ENCODE assay signal across 28 mouse cellular contexts in genomic region chr8:95606509-95606908, GRCm38 (mm10). TPM values are rescaled to one million over a fixed set of nuclear protein-coding genes. Genes with fewer than 3 reads are reported as not detected.
DNase-seq lines count a peak whose midpoint lies in the region; ATAC-seq and TF ChIP-seq lines count a peak whose summit lies in the region.
"Not testable (repeated sequence)": the region's sequence is repeated elsewhere in the genome, so short reads cannot be mapped to it uniquely, and the experiment has no call there.
"Had no signal": no experiment of that assay in that cellular context is flagged by ENCODE, and none has a peak within 500 bp of the region (broad histone marks: within the 10 kb centered on the region; RNA-seq: fewer than 3 reads in every experiment).

No protein-coding gene starts in this region.

- not testable (repeated sequence) for ATAC-seq in forebrain, postnatal 0 days; heart, embryonic 12.5 days (ENCODE audit: insufficient number of reproducible peaks, low FRiP score); heart, postnatal 0 days (ENCODE audit: insufficient read depth, low read depth); midbrain, embryonic 14.5 days (ENCODE audit: low FRiP score, low TSS enrichment)

- not testable (repeated sequence) for H3K27me3 ChIP-seq in forebrain, postnatal 0 days (ENCODE audit: insufficient read depth, low read length); heart, embryonic 12.5 days (replicated peaks); heart, postnatal 0 days (ENCODE audit: control insufficient read depth, insufficient read depth, low read length); midbrain, embryonic 14.5 days (ENCODE audit: control insufficient read depth, insufficient read depth, low read length); small intestine, adult 2 months (ENCODE audit: control insufficient read depth, insufficient read depth, low read length)

- TF ChIP-seq CTCF in forebrain, postnatal 0 days (IDR thresholded peaks at IDR 0.05; ENCODE audit: low read depth) = peak; percentile 21; the same call in 1 of the 2 replicates
- TF ChIP-seq CTCF in heart, postnatal 0 days (IDR thresholded peaks at IDR 0.05; ENCODE audit: low read depth) = peak; percentile 36
- TF ChIP-seq CTCF in layer of hippocampus, adult 2 months (conservative IDR thresholded peaks at IDR 0.05) = peak; percentile 75
- TF ChIP-seq CTCF in small intestine, adult 2 months (IDR thresholded peaks at IDR 0.05; ENCODE audit: extremely low read depth, insufficient read length, insufficient replicate concordance, low read depth, low read length) = peak; percentile 29; the same call in 1 of the 2 replicates

- not testable (repeated sequence) for H3K4me3 ChIP-seq in ES-E14 (ENCODE audit: insufficient read depth in 1 of 2, low read depth in 1 of 2, low read length in 2 of 2, poor library complexity in 1 of 2, severe bottlenecking in 1 of 2); forebrain, postnatal 0 days (ENCODE audit: low read depth, low read length); heart, embryonic 12.5 days; heart, postnatal 0 days (ENCODE audit: low read depth, low read length); layer of hippocampus, adult 2 months; midbrain, embryonic 14.5 days (replicated peaks; ENCODE audit: low read depth, low read length); small intestine, adult 2 months (ENCODE audit: low read depth, low read length)

- H3K27ac ChIP-seq in ES-E14 (ENCODE audit: insufficient read depth, low read depth, low read length, poor library complexity, severe bottlenecking); forebrain, postnatal 0 days (ENCODE audit: low read depth, low read length); midbrain, embryonic 14.5 days (replicated peaks; ENCODE audit: low read depth, low read length); small intestine, adult 2 months (ENCODE audit: insufficient read depth, low read depth, low read length): not testable (repeated sequence)
- H3K27ac ChIP-seq in heart, embryonic 12.5 days (ENCODE audit: poor library complexity, severe bottlenecking) = peak overlapping the region; percentile 61; the same call in 1 of the 2 replicates
- peak overlapping the region; percentile 14; the same call in 1 of the 2 replicates for H3K27ac ChIP-seq in heart, postnatal 0 days (ENCODE audit: low read depth)
- peak overlapping the region; percentile 81 for H3K27ac ChIP-seq in layer of hippocampus, adult 2 months

- not testable (repeated sequence) for H3K4me1 ChIP-seq in ES-E14 (ENCODE audit: control insufficient read depth in 2 of 2, insufficient read depth in 2 of 2, low read length in 2 of 2, poor library complexity in 1 of 2); forebrain, postnatal 0 days (ENCODE audit: insufficient read depth); heart, embryonic 12.5 days (replicated peaks); heart, postnatal 0 days (ENCODE audit: control insufficient read depth, insufficient read depth); midbrain, embryonic 14.5 days (ENCODE audit: control insufficient read depth, insufficient read depth, low read length); small intestine, adult 2 months (ENCODE audit: control insufficient read depth, insufficient read depth, insufficient read length, low read length)

- not testable (repeated sequence) for H3K36me3 ChIP-seq in ES-E14 (ENCODE audit: control insufficient read depth, insufficient read depth, low read length, poor library complexity, severe bottlenecking); forebrain, postnatal 0 days (ENCODE audit: insufficient read depth); heart, embryonic 12.5 days; heart, postnatal 0 days (replicated peaks; ENCODE audit: control insufficient read depth, insufficient read depth, low read length); midbrain, embryonic 14.5 days (ENCODE audit: control insufficient read depth, insufficient read depth, low read length); small intestine, adult 2 months (ENCODE audit: control insufficient read depth, insufficient read depth, low read length)

- DNase-seq in ES-E14 (ENCODE audit: low read depth, low spot score); forebrain, postnatal 0 days; heart, postnatal 0 days (ENCODE audit: low spot score); layer of hippocampus, adult 2 months (ENCODE audit: low spot score in 2 of 2): not testable (repeated sequence)
- DNase-seq in midbrain, embryonic 14.5 days = peak; percentile 24

- not testable (repeated sequence) for H3K4me2 ChIP-seq in forebrain, postnatal 0 days (ENCODE audit: low read depth); heart, embryonic 12.5 days; midbrain, embryonic 14.5 days (ENCODE audit: low read length)
- H3K4me2 ChIP-seq in heart, postnatal 0 days (ENCODE audit: low read depth, low read length) = peak overlapping the region; percentile 21

- H3K9me3 ChIP-seq in ES-E14 (ENCODE audit: control insufficient read depth, insufficient read depth, low read depth, low read length); forebrain, postnatal 0 days (ENCODE audit: low read length); heart, embryonic 12.5 days (replicated peaks); heart, postnatal 0 days (replicated peaks; ENCODE audit: control insufficient read depth, low read length); midbrain, embryonic 14.5 days (ENCODE audit: control insufficient read depth, low read length): not testable (repeated sequence)

- TF ChIP-seq EP300 in heart, postnatal 0 days (IDR thresholded peaks at IDR 0.05; ENCODE audit: low read depth) = not testable (repeated sequence)

- not testable (repeated sequence) for TF ChIP-seq POLR2A in small intestine, adult 2 months (IDR thresholded peaks at IDR 0.05; ENCODE audit: low read depth, low read length)

- in situ Hi-C loops in ES-E14 (cut with MboI; ENCODE audit: low sequenced_read_pairs in 2 of 2, unreplicated experiment in 2 of 2) = loop anchor here (10.0 kb wide), 2 partner anchors 98 to 298 kb away; no protein-coding TSS in a partner anchor

- WGBS in forebrain, postnatal 0 days = 22% methylated on average over 4 of the region's 5 CpGs
- 24% methylated on average over 4 of the region's 5 CpGs for WGBS in heart, embryonic 12.5 days
- WGBS in heart, postnatal 0 days = 14% methylated on average over 4 of the region's 5 CpGs
- 24% methylated on average over 4 of the region's 5 CpGs for WGBS in midbrain, embryonic 14.5 days
- WGBS in small intestine, adult 2 months = 13% methylated on average over 4 of the region's 5 CpGs

- H3K9ac ChIP-seq in ES-E14 (ENCODE audit: insufficient read depth, low read depth, low read length, poor library complexity, severe bottlenecking); forebrain, postnatal 0 days; heart, embryonic 12.5 days; heart, postnatal 0 days (replicated peaks; ENCODE audit: low read depth, low read length); midbrain, embryonic 14.5 days (replicated peaks; ENCODE audit: low read length): not testable (repeated sequence)

TF ChIP-seq in ES-E14, 5 proteins besides CTCF, POLR2A, EP300 and RAD21:
- peak; percentile 84 for TF ChIP-seq ZNF384 (IDR thresholded peaks at IDR 0.05; ENCODE audit: low read depth, low read length)
TF ChIP-seq in ES-E14: peak in this region for 1; not testable (repeated sequence) for 4.

RNA-seq across cellular contexts. Expression of gene Gins3, which starts 26.7 kb away (rescaled TPM):
- total RNA-seq in ES-E14 (2012; rRNA removed) = 12.7 and 13.9 TPM in 2 replicates
- total RNA-seq in forebrain, postnatal 0 days (2014; rRNA removed) = 3.8 and 4.3 TPM in 2 replicates
- polyA plus RNA-seq in forebrain, postnatal 0 days (2015; fragmentation: Nextera tagmentation; extraction: Ambion mirVana) = 3.2 and 4.4 TPM in 2 replicates
- 18.2 and 19.0 TPM in 2 replicates for polyA plus RNA-seq in heart, embryonic 12.5 days (2016; fragmentation: Nextera tagmentation; extraction: Ambion mirVana)
- total RNA-seq in heart, postnatal 0 days (2014; rRNA removed; ENCODE audit: low replicate concordance) = 3.9 and 4.1 TPM in 2 replicates
- 4.4 and 5.2 TPM in 2 replicates for polyA plus RNA-seq in heart, postnatal 0 days (2015; fragmentation: Nextera tagmentation; extraction: Ambion mirVana)
- 1 to 10 TPM; 1.9 to 2.9 TPM for total RNA-seq in layer of hippocampus, adult 2 months (2021)
- 6.2 and 8.1 TPM in 2 replicates for polyA plus RNA-seq in midbrain, embryonic 14.5 days (2014; fragmentation: Nextera tagmentation; extraction: Ambion mirVana)
- polyA plus RNA-seq in small intestine, adult 2 months (2012; rRNA removed) = 0.34 and 0.61 TPM in 2 replicates

RNA-seq across cellular contexts. Expression of gene Prss54, which starts 30.4 kb away (rescaled TPM):
- not detected in 2 replicates for total RNA-seq in ES-E14 (2012; rRNA removed)
- total RNA-seq in forebrain, postnatal 0 days (2014; rRNA removed) = 0.38 TPM in 1 of 2 replicates, not detected in the other
- polyA plus RNA-seq in forebrain, postnatal 0 days (2015; fragmentation: Nextera tagmentation; extraction: Ambion mirVana) = not detected in 2 replicates
- not detected in 2 replicates for polyA plus RNA-seq in heart, embryonic 12.5 days (2016; fragmentation: Nextera tagmentation; extraction: Ambion mirVana)
- total RNA-seq in heart, postnatal 0 days (2014; rRNA removed; ENCODE audit: low replicate concordance) = not detected in 2 replicates
- not detected in 2 replicates for polyA plus RNA-seq in heart, postnatal 0 days (2015; fragmentation: Nextera tagmentation; extraction: Ambion mirVana)
- total RNA-seq in layer of hippocampus, adult 2 months (2021) = under 1 TPM in 1 of 2 experiments, not detected in 1; 0.42 TPM
- not detected in 2 replicates for polyA plus RNA-seq in midbrain, embryonic 14.5 days (2014; fragmentation: Nextera tagmentation; extraction: Ambion mirVana)
- not detected in 2 replicates for polyA plus RNA-seq in small intestine, adult 2 months (2012; rRNA removed)
- total RNA-seq: adrenal gland, postnatal 10 days; gastrocnemius, adult 18-20 months; gastrocnemius, postnatal 36 days; heart, adult 18-20 months; heart, postnatal 25 days; layer of hippocampus, postnatal 10 days; left cerebral cortex, adult 18-20 months; left cerebral cortex, postnatal 25 days; monocyte, adult 5-6 weeks had no signal
- polyA plus RNA-seq: embryonic facial prominence, embryonic 12.5 days; forebrain, embryonic 14.5 days; hindbrain, embryonic 11.5 days; hindbrain, embryonic 16.5 days; intestine, embryonic 15.5 days; limb, embryonic 12.5 days; liver, embryonic 11.5 days; liver, postnatal 0 days; lung, embryonic 16.5 days; midbrain, embryonic 12.5 days; neural tube, embryonic 15.5 days; spleen, adult 2 months had no signal

Comparison
In these comparisons a context has a peak if more than half of its experiments do, and no peak if none do; other contexts are left out.
1. CTCF ChIP-seq: peak in every context shown above with its lines; median percentile 75 in layer of hippocampus, adult 2 months; 36 in heart, postnatal 0 days; 29 in small intestine, adult 2 months; 21 in forebrain, postnatal 0 days.